Mouse (Mus musculus) kidney, embryonic 16.5 days (tissue): ENCODE measurements around the gene Dlx3. TPM values are rescaled to one million over a fixed set of nuclear protein-coding genes. Genes with fewer than 3 reads are reported as not detected.

Source experiments
- ATAC-seq: fragments of 200-750 bp; cut with Nextera tagmentation; 2 replicates; pipeline ENCODE4 v1.8.0; 2017; ENCODE audit warnings: moderate TSS enrichment; ENCODE audit not compliant: low FRiP score, low TSS enrichment
- H3K27ac ChIP-seq: fragments of 300-500 bp; sonication (generic); 2 replicates; pipeline ENCODE4 v1.5.1; 2014; ENCODE audit warnings: low read length
- H3K27me3 ChIP-seq: fragments of 300-500 bp; sonication (generic); 2 replicates; pipeline ENCODE4 v1.6.1; 2014; ENCODE audit warnings: low read length, control low read depth, mixed read lengths; ENCODE audit not compliant: insufficient read depth
- H3K36me3 ChIP-seq: fragments of 300-500 bp; sonication (generic); 2 replicates; pipeline ENCODE4 v1.6.1; 2014; ENCODE audit warnings: low read length, control low read depth, mixed read lengths; ENCODE audit not compliant: insufficient read depth
- H3K4me1 ChIP-seq: fragments of 300-500 bp; sonication (generic); 2 replicates; pipeline ENCODE4 v1.6.1; 2014; ENCODE audit warnings: low read length, control low read depth, mixed read lengths; ENCODE audit not compliant: insufficient read depth
- H3K4me2 ChIP-seq: fragments of 300-500 bp; sonication (generic); replicated peaks from 2 replicates; pipeline ENCODE4 v1.6.1; 2014; ENCODE audit warnings: low read depth, low read length
- H3K4me3 ChIP-seq: fragments of 300-500 bp; sonication (generic); 2 replicates; pipeline ENCODE4 v1.5.1; 2014; ENCODE audit warnings: mild to moderate bottlenecking, low read length
- H3K9ac ChIP-seq: fragments of 300-500 bp; sonication (generic); replicated peaks from 2 replicates; pipeline ENCODE4 v1.6.1; 2014; ENCODE audit warnings: low read length
- H3K9me3 ChIP-seq: fragments of 300-500 bp; sonication (generic); 2 replicates; pipeline ENCODE4 v1.6.1; 2016; ENCODE audit warnings: low read length, control low read depth
- WGBS: fragments of 180-500 bp; shearing (Covaris S2); extraction: QIAGEN DNeasy Blood & Tissue Kit; methylation state at CpG from one replicate; pipeline ENCODE4 v1.1.7; 2014; 5-methylcytosine and 5-hydroxymethylcytosine counted together
- polyA plus RNA-seq: library from polyadenylated mRNA; unstranded; fragments of >200 nt; fragmentation: Nextera tagmentation; extraction: Ambion mirVana; gene quantifications from 2 replicates; pipeline ENCODE4 v1.2.1, GENCODE M21; 2015

The Dlx3 gene
- polyA plus RNA-seq, 1 experiment from 2014 or later = 1.1 TPM

DNA sequence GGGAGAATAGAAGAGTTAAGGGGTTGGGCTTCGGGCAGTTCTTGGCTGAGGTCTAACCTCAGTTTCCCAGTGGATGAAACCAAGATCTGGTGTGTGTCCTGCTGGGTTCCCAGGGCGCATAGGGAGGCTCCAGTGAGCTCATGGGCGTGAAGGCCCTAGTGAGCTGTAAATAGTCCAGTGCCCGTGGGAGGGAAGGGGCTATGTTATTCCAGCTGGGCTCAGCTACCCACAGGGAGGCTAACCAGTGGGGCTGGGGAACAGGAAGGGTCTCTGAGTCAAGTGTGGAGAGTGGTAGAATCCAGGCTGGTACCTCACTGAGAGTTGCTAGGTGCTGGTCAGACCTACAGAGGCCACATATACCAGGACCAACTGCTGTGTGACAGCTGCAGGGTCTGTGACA, 41.8 kb downstream of the Dlx3 start:
- ATAC-seq = peak; percentile 52; the same call in 1 of the 2 replicates
- Histone ChIP-seq H3K9ac (no peak overlapping the region), H3K27ac (no peak overlapping the region), H3K4me2 (no peak overlapping the region), H3K4me3 (no peak overlapping the region), H3K27me3 (no peaks in the 10 kb centered on the region), H3K9me3 (no peaks in the 10 kb centered on the region), H3K36me3 (no peaks in the 10 kb centered on the region), H3K4me1 (peaks cover 5% of the 10 kb centered on the region)
- WGBS = 42% methylated on average over 4 of the region's 4 CpGs

DNA sequence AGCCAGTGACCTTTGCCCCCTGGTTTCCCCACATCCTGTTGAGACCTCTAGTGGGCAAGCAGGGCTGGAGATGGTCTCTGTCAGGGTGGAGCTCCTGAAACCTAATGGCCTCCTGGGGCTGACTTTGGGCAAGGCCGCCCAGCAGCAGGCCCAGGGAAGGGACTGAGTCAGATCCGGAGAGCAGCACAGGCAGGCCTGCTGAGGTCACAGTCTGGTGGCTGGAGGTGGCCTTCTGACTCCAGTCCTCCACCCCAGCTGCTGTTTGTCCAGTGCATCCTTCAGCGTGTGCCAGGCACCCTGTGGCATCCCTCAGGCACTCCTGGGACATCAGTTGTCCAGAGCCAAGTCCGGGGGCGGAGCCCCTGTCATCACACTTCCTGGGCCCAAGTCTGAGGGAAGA, 45.9 kb downstream of the Dlx3 start:
- no peak overlapping the region for H3K9ac ChIP-seq
- 57% methylated on average over 5 of the region's 5 CpGs for WGBS
- H3K4me3 ChIP-seq = no peak overlapping the region

More for the DNA sequence above, 45.9 kb downstream of the Dlx3 start:
- H3K36me3 ChIP-seq = no peaks in the 10 kb centered on the region
- no peaks in the 10 kb centered on the region for H3K9me3 ChIP-seq
- peaks cover 5% of the 10 kb centered on the region for H3K4me1 ChIP-seq
- no peak overlapping the region for H3K4me2 ChIP-seq
- no peaks in the 10 kb centered on the region for H3K27me3 ChIP-seq
- ATAC-seq = no peak
- no peak overlapping the region for H3K27ac ChIP-seq

Other genes with a start within 250 kb of the Dlx3 start
- gene Col1a1, start 183.9 kb upstream of the Dlx3 start, polyA plus RNA-seq = 869 and 941 TPM in 2 replicates
- gene Hils1, start 152.5 kb upstream of the Dlx3 start, polyA plus RNA-seq = not detected in 2 replicates
- 0.19 and 0.71 TPM in 2 replicates for gene Sgca, start 143.8 kb upstream of the Dlx3 start, polyA plus RNA-seq
- 9.9 and 10.7 TPM in 2 replicates for gene Ppp1r9b, start 129.1 kb upstream of the Dlx3 start, polyA plus RNA-seq
- gene Samd14, start 110.2 kb upstream of the Dlx3 start, polyA plus RNA-seq = 19.2 and 21.2 TPM in 2 replicates
- gene Pdk2, start 78.8 kb upstream of the Dlx3 start, polyA plus RNA-seq = 72.3 and 85.2 TPM in 2 replicates
- gene Itga3, start 43.3 kb upstream of the Dlx3 start, polyA plus RNA-seq = 25.5 and 25.8 TPM in 2 replicates
- 0.08 TPM in 1 of 2 replicates, not detected in the other for gene Dlx4, start 26.1 kb downstream of the Dlx3 start, polyA plus RNA-seq
- gene Tac4, start 141.4 kb downstream of the Dlx3 start, polyA plus RNA-seq = 0.12 TPM in 1 of 2 replicates, not detected in the other
- 85.0 and 92.3 TPM in 2 replicates for gene Kat7, start 190.1 kb downstream of the Dlx3 start, polyA plus RNA-seq
- gene Fam117a, start 216.9 kb downstream of the Dlx3 start, polyA plus RNA-seq = 9.9 and 10.1 TPM in 2 replicates